Mouse (Mus musculus) small intestine, adult 2 months (tissue): ENCODE measurements at regions not wholly inside any gene's neighbourhood (a gene's known extent, or its start where the extent isn't known, plus 50 kb on each side); places are given as distances from the start of the nearest gene placed in this dataset.

Source experiments
- CTCF ChIP-seq: fragments of 200-500 bp; IDR thresholded peaks from 2 replicates; pipeline ENCODE4 v1.5.1; 2012; ENCODE audit warnings: low read depth, mild to moderate bottlenecking, control low read depth, inconsistent platforms, low read length, moderate library complexity, mixed read lengths; ENCODE audit not compliant: insufficient replicate concordance, insufficient read length; ENCODE audit errors: extremely low read depth
- POLR2A ChIP-seq: fragments of 200-500 bp; IDR thresholded peaks from 2 replicates; pipeline ENCODE4 v1.6.1; 2012; ENCODE audit warnings: low read depth, mild to moderate bottlenecking, control low read depth, inconsistent platforms, low read length, moderate library complexity

GRCm38 (mm10) chr1:185144791-185145190 is 59.1 kb upstream of the Rab3gap2 start:
- no peak for TF ChIP-seq CTCF
- TF ChIP-seq POLR2A, result no peak
